Mouse (Mus musculus) kidney, adult 11 months (tissue): ENCODE measurements around the gene Cspg5.

Experiments
- DNase-seq: peaks from one replicate; pipeline ENCODE4 v3.0.0; 2022

Cspg5 gene

DNA sequence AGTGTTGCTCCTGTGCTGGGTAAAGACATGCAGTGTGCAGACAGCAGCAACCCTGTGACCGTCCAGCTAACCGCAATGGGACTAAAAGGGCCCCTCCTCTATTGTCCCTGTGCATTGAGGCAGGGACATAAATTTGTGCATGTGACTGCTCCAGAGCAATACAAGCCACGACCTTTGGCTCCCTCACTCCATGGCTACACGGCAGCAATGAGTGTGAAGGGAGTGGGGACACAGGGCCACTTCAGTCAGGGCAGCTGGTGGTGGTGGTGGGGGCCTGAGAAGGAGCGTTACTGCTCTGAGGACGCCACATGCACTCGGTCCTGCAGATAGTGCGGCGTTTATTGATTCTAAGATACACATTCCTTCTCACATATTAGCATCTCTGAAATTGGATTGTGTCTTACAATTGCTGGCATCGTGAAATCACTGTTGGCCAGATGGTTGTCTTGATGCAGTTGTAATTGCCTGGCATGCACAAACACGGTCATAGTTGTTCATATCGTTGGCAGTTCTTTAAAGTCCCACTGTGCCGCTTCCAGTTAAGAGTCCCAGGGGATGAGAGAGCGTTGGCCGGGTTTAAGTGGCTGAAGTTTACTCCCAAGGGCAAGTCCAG lies 11.9 kb downstream of the Cspg5 start:
- DNase-seq, result no peak

DNA sequence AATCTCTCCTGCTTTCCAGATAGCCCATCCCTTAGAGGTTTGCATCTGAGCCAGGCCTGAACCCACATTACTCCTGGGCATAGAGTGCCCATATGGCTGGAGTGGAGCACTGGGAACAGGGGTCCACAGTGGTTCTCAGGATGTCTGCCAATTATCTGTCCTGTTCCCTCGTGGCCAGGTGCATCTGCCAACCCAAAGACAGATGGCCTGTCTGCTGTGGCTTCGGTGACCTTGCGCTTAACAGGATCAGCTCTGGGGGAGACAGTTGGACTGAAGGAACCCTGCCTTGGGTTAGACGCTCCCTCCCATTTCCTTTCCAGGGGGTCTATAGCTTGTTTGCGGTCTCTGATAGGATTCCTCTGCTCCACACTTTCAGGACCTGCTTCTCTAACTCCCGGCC lies 15.1 kb downstream of the Cspg5 start:
- no peak for DNase-seq

DNA sequence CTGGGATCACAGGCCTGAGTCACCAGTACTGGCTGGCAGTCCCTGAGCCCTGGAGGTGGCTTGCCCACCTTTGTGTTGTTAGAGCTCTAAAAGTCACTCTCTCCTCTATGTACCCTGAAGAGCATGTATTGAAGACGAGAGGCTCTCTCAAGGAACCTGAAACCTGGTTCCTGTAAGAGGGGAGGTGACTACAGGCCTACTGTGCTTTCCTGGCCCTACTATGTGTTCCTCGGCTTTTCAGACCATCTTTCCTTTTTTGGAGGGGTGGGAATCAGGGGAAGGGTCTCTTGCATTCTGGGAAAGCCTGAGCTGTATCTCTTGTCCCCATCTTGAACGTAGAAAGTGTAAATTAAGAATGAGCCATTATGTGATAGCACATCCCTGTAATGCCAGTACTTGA lies 15.5 kb downstream of the Cspg5 start:
- DNase-seq, result no peak

DNA sequence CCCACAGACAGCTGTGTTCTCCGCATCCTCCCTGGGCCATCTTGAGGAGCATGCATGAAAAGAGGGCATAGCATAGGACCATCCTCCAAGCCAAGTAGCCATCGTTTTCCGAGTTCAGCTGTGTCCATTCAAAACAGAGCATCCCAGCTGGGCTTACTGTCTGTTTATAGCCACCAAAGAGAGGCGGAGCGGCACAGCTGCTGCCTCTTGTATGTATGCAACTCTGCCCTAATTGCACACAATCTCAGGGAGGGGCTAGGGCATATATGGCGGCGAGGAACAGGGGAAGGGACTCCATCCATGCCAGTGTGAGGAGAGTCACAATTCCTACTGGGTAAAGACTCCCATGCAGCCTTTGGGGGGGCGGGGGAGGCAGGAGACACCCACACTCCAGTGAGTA lies 19.6 kb downstream of the Cspg5 start:
- no peak for DNase-seq

DNA sequence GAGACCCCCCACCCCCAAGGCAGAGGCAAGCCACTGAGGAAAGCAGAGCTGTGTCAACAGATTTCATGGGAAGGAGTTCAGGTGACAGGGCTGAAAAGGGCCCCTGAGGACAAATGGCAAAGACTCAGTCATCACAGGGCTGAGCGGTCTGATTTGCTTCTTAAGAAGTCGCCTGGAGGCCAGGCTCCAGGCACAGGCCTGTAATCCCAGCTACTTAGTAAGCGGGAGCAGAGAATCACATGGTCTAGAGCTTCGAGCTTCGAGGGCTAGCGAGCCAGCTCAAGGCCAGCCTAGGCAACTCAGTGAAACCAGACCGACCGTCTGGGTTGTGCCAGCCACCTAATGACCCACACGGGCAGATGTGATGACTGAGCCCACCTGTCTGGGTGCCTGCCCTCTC lies 21.4 kb downstream of the Cspg5 start:
- DNase-seq, result no peak

DNA sequence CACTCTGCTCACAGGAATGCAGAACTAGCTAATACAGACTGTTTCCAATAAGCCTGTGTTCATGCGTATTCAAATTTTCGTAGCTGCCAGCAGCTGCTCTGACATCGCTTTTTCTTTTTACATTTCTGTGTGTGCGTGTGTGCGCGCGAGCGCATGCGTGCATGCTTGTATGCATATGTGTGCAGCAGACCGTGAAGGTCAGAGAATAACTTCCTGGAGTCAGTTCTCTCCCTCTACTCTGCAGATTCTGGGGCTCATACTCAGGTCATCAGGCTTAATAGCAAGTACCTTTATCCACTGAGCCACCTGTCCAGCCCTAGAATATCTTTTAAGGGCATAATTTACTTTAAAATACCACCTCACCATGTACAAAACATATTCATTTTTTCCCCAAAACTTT lies 24.8 kb downstream of the Cspg5 start:
- DNase-seq, result no peak

DNA sequence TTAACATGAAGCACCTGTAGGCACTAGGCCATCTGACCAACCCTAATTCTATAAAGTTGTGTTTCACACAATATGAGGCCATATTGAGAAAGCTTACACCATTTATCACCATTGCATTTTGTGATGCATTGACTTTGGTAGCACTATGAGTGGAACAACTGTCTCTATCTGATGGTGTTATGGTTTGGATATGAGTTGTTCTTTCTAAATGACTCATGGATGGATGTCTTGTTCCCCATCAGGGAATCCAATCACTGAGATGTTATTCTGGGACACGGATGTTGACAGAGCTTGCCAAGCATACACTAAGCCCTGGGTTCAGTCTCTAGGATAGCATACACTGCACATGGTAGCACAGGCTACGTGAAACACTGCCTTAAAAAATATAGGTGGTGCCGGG lies 28.7 kb downstream of the Cspg5 start:
- DNase-seq, result no peak

DNA sequence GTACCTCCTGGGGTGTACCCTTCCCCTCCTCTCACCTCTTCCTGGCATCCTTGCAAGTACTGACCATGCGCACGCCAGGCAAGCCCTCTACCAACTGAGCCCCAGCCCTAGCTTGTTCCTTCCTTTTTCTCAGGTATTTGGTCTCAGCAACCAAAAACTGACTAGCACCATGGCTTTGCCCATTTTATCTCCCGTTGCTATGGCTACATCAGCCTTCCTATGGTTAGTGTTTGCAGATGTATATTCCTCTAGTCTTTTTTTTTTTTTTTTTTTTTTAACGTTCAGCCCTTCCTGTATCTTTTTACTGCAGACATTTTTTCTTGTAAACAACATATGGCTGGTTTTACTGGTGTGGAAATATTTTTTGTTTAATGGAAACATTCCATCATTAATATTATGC lies 29.9 kb downstream of the Cspg5 start:
- DNase-seq, result no peak

DNA sequence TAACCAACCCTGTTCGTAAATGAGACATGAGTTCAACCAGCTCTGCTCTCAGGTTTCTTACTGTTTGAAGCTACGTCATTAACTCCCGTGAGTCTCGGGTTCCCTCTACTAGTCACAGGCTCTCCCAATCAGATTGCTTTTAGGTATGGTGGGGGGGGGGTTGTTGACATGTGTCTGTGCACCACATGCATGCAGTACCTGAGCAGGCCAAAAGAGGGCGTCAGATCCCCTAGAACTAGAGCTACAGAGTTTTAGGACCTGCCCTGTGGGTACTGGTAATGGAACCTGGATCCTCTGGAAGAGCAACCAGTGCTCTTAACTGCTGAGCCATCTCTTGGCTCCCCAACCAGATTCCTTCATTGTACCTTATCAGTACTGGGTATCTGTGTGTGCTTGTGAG lies 32.3 kb downstream of the Cspg5 start:
- DNase-seq, result no peak

DNA sequence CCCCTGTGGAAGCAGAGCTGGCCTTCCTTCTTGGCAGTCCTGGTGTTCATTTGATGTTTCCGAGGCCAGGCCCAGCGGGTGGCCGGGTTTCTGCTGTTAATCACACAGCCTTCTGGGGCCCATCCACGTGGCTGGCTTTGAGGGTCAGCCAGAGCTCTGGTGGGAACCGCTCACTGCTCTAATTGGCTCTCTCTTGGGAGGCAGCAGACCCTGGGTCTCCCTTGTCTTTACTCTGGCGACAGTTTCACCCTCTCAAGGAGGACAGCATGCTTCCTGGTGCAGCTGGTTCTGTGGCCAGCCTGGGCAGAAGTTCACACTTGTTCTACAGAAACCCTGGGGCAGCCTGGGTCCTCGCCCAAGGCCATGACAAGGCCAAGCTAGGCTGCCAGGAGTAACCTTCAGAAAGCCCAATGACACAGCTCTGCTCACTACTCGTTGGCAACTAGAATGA lies 33.9 kb downstream of the Cspg5 start:
- peak; percentile 5 for DNase-seq

DNA sequence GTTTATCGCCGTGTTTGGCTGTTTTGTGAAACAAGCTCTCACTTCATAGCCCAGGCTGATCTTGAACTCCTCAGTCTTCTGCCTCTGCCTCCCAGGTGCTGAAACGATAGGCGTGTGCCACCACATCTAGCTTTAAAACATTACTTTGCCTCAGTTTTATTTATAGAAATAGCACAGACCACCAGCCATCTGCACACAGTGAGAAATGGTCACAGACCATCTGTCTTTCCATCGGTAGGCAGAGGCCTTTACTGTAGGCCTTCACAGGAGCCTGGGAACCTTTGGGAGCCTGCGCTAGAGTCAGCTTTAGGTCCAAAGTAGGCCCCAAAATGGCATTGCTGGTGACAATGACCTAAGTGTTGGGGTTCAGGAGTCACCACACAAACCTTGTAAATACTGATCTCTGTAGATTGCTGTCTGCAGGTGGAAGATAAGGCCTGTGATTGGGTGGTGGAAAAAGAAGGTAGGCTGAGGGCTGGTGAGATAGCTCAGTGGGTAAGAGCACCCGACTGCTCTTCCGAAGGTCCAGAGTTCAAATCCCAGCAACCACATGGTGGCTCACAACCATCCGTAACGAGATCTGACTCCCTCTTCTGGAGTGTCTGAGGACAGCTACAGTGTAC lies 40.6 kb downstream of the Cspg5 start:
- no peak for DNase-seq

DNA sequence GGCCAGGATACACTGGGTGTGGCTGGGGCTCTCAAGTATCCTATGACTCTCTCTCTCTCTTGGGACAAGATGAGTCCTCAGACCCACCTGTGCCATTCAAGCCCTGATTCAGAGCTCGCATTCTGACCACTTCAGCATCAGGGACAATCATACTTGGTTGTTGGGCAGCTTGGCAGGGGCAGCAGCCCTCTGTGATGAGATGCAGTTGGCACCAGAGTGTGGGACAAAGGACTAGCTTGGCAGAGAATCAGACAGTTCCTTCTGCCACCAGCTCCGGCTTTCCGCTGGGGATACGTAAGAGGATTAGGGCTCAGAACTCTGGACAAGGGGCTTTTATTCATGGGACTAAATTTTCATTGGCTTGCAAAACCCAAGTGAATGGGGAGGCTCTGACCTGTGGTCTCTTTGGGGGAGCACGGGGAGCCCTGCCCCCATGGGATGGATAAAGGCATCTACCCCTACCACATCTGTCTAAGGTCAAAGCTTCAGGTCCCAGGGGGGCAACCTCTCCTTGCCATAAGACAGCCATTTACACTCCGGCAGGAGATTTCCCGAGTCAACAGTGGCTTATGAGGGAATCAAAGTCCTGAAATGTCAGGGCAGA lies 43.8 kb downstream of the Cspg5 start:
- no peak for DNase-seq

DNA sequence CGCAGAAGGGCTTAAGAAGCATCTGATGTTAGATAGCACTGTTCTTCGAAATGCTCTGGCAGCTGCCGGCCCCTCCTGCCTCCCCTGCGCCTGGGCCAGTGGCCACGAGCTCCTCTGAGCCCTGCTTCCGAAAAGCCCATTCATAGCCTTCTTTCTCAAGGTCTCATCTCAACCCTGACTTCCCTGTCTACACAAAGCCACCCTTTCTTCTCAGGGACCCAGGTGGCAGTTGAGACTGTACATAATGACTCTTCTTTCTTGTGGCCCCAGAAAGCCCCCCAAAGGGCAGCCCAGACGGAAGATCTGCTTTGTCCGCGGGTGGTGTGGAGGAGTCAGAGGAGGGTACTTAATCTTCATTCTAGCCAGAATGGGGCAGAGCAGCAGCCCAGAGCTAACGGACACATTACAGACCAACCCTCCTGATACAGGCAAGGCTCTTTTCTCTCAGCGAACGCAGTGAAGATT lies 49.7 kb downstream of the Cspg5 start:
- DNase-seq, result no peak

DNA sequence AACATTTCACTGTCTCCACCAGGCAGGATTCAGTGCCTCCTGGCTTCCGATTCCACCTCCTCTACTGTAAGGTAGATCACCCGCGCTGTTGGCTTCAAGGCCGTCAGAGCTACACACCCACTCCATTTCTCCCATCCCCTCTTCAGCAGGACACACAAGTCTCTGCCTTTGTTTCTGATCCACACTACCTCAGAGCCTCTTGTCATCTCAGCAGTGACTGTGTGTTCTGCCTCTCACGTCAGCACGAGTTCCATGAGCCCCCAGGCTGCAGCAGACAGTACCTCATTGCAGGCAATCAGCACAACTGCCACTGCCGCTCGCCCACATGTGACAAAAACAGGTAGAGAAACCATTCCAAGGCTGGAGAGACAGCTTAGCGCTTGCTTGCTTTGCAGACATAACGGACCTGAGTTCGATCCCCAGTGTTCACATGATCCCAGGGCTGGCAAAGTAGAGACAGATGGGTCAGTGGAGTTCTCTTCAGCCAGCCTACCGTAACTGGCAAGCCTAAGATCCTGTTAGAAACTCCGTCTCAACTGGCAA lies 50.4 kb downstream of the Cspg5 start:
- no peak for DNase-seq

DNA sequence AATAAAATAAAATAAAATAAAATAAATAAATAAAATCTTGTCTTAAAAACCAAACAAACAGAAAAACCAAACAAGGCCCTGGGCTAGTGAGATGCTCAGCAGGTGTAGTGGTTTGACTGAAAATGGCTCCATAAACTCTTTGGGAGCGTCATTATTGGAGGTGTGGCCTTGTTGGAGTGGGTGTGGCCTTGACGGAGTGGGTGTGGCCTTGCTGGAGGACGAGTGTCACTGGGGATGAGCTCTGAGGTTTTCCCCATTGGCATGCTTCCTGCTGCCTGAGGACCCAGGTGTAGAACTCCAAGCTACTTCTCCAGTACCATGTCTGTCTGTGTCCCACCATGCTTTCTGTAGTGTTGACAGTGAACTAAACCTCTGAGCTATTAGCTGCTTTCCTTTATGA lies 51.2 kb downstream of the Cspg5 start:
- no peak for DNase-seq

DNA sequence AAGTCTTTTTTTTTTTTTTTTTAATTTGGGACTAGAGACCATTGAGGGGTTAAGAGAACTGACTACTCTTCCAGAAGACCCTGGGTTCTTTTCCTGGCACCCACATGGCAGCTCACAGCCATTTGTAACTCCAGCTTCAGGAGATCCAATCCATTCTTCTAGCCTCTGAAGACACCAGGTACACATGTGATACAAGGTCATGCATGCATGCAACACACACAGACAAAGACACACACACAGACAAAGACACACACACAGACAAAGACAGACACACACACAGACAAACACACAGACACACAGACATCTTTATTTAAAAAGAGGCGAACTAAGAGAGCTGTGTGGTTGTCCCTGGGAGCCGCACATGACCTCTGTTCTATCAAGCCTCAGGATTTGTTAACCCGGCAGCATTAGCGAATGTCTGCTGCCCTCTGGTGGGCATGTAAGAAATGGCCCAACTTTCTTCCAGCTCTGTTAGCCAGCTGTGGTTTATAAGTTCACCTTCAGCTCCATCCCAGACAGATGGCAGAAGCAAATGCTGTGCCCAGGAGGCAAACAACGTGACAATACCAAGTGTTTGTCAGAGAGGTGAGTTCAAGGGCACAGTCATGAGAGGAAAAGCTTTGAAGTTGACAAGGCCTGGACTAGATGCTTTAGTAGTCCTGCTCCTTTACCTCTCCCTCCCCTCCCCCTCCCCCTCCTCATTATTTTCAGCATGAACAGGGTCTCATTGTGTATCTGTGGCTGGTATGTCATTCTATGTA lies 53.5 kb downstream of the Cspg5 start:
- DNase-seq, result peak; percentile 79

DNA sequence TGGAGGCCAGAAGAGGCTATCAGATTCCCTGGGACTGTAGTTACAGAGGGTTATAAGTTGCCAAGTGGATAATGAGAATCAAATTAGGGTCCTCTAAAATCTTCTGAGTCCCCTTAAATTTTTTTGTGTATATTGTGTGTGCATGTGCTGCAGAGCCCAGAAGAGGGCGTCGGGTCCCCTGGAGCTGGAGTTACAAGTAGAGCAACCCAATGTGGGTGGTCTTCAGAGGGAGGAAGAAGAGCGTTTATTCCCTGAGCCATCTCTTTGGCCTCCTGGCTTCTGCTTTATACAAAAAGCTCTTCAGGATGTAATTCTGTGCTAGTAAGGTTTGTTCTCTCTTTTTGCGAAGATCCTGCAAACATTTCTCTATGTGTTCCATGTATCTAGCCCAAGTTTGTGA lies 60.9 kb downstream of the Cspg5 start:
- DNase-seq, result peak; percentile 15

DNA sequence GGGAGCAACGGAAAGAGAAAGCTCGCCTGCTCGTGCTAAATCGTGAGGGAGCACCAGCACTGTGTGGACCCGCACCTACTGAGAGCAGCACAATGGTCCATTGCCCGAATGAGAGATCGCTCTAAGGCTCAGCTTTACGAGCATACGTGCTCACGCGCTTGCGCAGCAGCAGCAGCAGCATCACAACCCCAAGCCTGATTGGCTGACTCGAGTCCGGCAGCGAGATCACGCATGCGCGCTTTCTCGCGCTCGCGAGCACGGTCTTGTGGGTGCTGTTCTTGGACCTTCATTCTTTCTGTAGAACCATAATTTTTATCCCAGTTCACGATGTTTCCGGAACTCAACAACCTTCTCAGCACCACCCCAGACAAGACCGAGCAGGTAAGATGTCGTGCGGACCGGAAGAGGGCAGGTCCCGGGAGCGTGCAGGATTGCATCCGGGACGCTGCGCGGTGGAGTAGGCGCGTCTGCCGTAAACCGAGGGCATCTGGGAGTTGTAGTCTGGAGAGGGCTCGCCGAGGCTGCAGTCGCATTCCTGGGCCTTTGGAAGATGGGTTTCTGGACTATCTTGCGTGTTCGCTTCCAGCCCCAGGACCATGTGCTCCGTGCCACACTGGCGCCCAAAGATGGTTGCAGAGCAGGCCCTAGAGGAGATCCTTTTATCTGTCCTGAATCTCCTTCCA lies 61.5 kb downstream of the Cspg5 start, which contains the start of gene Elp6:
Elp6 (plus strand) TSS at position 205 of the 683 bp plus-strand sequence.
- peak; percentile 94 for DNase-seq

DNA sequence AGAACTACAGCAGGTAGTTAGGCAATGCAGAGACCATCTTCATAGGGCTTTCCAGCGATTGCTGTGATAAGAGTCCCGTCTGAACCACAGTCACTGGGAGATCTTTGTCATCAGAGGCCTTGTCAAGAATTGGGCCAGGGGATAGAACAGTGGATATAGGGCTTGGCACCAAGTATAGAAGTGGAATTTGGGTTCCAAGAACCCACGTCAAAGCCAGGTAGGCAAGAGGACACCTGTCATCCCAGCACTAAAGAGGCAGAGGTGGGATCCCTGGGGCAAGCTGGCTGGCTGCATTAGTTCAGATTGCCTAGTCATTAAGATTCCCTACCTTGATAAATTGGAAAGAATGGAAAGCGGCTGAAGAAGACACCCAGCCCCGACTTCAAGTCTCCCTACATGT lies 62.8 kb downstream of the Cspg5 start:
- no peak for DNase-seq
